Mouse (Mus musculus) left cerebral cortex, adult 2 months (tissue): ENCODE data around the gene C130079G13Rik. TPM values are rescaled to one million over a fixed set of nuclear protein-coding genes. Genes with fewer than 3 reads are reported as not detected.
"Not testable (repeated sequence)": the region's sequence is repeated elsewhere in the genome, so short reads cannot be mapped to it uniquely, and the experiment has no call there.

Experiments
- DNase-seq, 2 experiments: peaks; one replicate each; pipeline ENCODE4 v3.0.0; 2021 to 2022; ENCODE audit warnings: low spot score in 2 of 2, mixed read lengths in 1 of 2; ENCODE audit errors: extremely low spot score in 1 of 2
- H3K27ac ChIP-seq: fragments of 200-600 bp; 2 replicates; pipeline ENCODE4 v1.8.1; 2022
- H3K4me3 ChIP-seq: fragments of 200-600 bp; 2 replicates; pipeline ENCODE4 v1.8.1; 2022
- CTCF ChIP-seq: fragments of 200-600 bp; IDR thresholded peaks from 2 replicates; pipeline ENCODE4 v1.8.1; 2022; ENCODE audit warnings: antibody characterized with exemption, mild to moderate bottlenecking, moderate library complexity
- intact Hi-C: fragments of 180-260 bp; cut with DNase I; formaldehyde crosslinking; loops from one replicate; pipeline ENCODE4 v1.15.1; 2025
- long read RNA-seq, 2 experiments: library from polyadenylated mRNA; stranded (forward); transcript quantifications; one replicate each; pipeline ENCODE4 v2.0.0; 2021; ENCODE audit warnings: borderline mapping rate in 2 of 2
- total RNA-seq, 2 experiments: library from RNA; stranded (reverse); gene quantifications; 2 replicates each; pipeline ENCODE4 v1.2.3; 2021

The C130079G13Rik gene
- not detected for total RNA-seq
- long read RNA-seq, experiment 1: 0 reads
- long read RNA-seq, experiment 2: 0 reads

- intact Hi-C loops: no loop called here
- H3K27ac ChIP-seq: no peak within 1 kb of the TSS
- no peak within 1 kb of the TSS for H3K4me3 ChIP-seq
- no peak for TF ChIP-seq CTCF
- DNase-seq: no peak
Measured at GRCm38 (mm10) chr3:59924914-59925313, at the start of gene C130079G13Rik. Gene C130079G13Rik, plus strand, starts transcription at chr3:59925214.

- intact Hi-C loops: loop anchor here (10.0 kb wide), 2 partner anchors 727 to 887 kb away; no protein-coding TSS in a partner anchor
- not testable (repeated sequence) for DNase-seq, H3K27ac ChIP-seq, H3K4me3 ChIP-seq
Measured at GRCm38 (mm10) chr3:59877601-59878000, 47.4 kb upstream of the C130079G13Rik start.

DNA sequence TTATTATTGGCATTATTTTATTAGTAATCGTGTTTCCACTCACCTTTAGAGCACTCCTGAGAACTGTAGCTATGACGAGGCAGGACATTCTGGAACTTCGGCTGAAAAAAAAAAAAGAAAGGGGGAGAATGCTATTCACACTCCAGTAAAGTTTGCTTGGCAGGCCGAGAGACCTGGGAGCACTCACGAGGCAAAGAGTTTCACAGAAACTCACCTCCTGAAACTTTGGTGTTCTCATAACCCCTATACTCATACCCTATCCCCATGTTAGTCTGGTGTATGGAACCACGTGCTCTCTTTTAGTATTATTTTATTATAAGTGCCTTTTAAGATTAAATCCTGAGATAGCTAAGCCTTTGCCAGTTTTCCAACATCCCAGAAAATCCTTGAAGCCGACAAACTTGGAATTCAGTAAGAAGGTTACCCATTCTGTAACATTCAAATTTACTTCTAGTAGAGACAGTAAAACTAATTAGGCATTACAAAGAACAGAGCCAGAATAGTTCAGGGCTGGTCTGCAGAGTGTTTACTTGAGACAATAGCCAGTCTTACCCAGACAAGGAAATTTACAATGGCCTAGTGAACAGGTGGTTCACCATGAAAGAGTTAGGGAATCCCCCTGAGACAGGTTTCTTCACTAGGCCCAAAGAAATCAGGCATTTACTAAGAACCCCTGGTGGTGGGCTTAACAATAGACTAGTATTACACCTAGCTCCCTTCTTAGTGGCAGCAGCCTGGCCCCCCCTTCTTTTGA lies 45.0 kb upstream of the C130079G13Rik start:
- H3K27ac ChIP-seq, DNase-seq: not testable (repeated sequence)

GRCm38 (mm10) chr3:59893276-59893675 lies 31.7 kb upstream of the C130079G13Rik start:
- TF ChIP-seq CTCF: no peak
- no peak for DNase-seq
- no peak overlapping the region for H3K27ac ChIP-seq
- intact Hi-C loops: no loop called here
- H3K4me3 ChIP-seq: no peak overlapping the region

More for the DNA sequence above, 45.0 kb upstream of the C130079G13Rik start:
- H3K4me3 ChIP-seq: not testable (repeated sequence)
- intact Hi-C loops: loop anchor here (10.0 kb wide), 2 partner anchors 725 to 885 kb away; no protein-coding TSS in a partner anchor

- intact Hi-C loops: no loop called here
- Histone ChIP-seq H3K27ac (no peak overlapping the region), H3K4me3 (no peak overlapping the region)
- DNase-seq: no peak
- TF ChIP-seq CTCF: no peak
Measured at GRCm38 (mm10) chr3:59934621-59935020, 9.6 kb downstream of the C130079G13Rik start.

- TF ChIP-seq CTCF: no peak
- DNase-seq: no peak
- intact Hi-C loops: no loop called here
- Histone ChIP-seq H3K27ac (no peak overlapping the region), H3K4me3 (no peak overlapping the region)
Measured at GRCm38 (mm10) chr3:59947294-59947950, 22.4 kb downstream of the C130079G13Rik start.

GRCm38 (mm10) chr3:59970891-59971290 lies 45.9 kb downstream of the C130079G13Rik start:
- H3K27ac ChIP-seq: no peak overlapping the region
- intact Hi-C loops: no loop called here
- no peak for DNase-seq
- no peak for TF ChIP-seq CTCF
- no peak overlapping the region for H3K4me3 ChIP-seq

DNA sequence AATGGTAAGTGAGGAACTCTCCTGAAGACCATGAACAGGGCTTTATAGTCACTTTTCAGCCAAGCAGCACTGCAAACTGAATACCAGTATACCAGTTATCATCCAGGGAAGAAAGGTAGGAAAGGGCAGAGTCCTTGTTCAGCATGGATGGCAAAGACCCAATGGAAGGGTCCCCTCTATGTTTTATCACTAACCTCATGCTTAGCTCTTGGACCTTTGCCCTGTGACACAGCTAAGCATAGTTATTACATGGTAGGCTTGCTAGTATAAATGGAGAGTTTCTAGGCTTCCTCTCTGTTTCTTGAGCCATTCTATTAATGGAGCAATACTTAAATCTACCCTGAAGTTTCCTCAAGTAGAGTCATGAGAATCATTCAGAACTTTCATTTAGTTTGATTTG lies 49.6 kb downstream of the C130079G13Rik start:
- Histone ChIP-seq H3K4me3 (no peak overlapping the region), H3K27ac (no peak overlapping the region)
- DNase-seq: no peak
- intact Hi-C loops: no loop called here
- TF ChIP-seq CTCF: no peak

Other genes starting within 250 kb of the C130079G13Rik start
- not detected for gene Gm5538, start 195.4 kb upstream of the C130079G13Rik start, total RNA-seq
- gene Gm8298, start 64.2 kb upstream of the C130079G13Rik start, total RNA-seq: not detected
- gene Aadacl2, start 81.5 kb downstream of the C130079G13Rik start, total RNA-seq: not detected
- gene Aadac, start 100.5 kb downstream of the C130079G13Rik start, total RNA-seq: not detected
- not detected for gene Sucnr1, start 156.7 kb downstream of the C130079G13Rik start, total RNA-seq